ENCODE assay signal across 11 mouse cellular contexts in the genomic region with DNA sequence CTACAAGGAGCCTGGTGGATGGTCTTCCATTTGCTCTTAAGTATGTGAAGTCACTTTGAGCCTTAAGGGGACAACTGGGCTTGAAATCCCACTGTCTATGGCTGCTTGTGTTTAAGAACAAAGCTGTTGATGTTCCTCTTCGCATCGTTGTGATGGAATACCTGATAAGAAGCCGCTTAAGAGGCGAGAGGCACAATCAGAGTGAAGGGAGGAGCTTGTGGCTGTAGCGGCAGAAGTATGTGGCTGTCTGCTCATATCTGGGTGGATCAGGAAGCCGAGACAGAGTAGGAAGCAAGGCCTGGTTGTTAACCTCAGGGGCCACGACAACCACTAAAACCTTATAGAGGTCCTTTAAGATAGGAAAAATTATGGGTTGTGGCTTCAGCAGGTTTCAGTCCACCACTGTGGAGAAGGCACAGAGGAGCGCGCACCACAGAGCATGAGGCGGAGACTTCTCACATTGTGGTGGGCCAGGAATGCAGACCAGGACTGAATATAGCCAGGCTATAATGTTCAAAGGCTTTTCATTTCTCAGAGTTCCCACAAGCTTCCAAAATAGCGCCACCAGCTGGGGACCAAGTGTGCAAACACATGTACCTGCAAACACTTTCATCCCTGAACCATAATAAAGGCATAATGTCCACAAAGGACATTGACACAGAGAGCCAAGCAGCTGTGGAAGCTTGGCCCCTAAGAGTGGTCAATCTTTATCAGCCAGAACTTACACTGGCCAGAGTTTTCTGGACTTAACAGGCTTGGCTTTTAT.
DNase-seq lines count a peak whose midpoint lies in the region; ATAC-seq and TF ChIP-seq lines count a peak whose summit lies in the region.
"Had no signal": no experiment of that assay in that cellular context is flagged by ENCODE, and none has a peak within 500 bp of the region (broad histone marks: within the 10 kb centered on the region; RNA-seq: fewer than 3 reads in every experiment).

No protein-coding gene starts in this region.

- no peak overlapping the region for H3K4me2 ChIP-seq in heart, embryonic 11.5 days
- no peak overlapping the region for H3K4me2 ChIP-seq in liver, postnatal 0 days (ENCODE audit: low read depth, low read length)
- H3K4me2 ChIP-seq: embryonic facial prominence, embryonic 13.5 days had no signal

- DNase-seq in heart, postnatal 4 days = peak; percentile 20
- DNase-seq in brain, adult 2 months (ENCODE audit: low read depth, low spot score) = peak; percentile 61
- no peak for DNase-seq in liver, postnatal 0 days
- DNase-seq in c-Kit-positive CD71-positive TER-119-positive erythroid progenitor cells, embryonic 14.5 days (ENCODE audit: low spot score) = no peak
- no peak for DNase-seq in urinary bladder, adult 2 months (ENCODE audit: low spot score)
- no peak for DNase-seq in lung, postnatal 36 days
- DNase-seq: adrenal gland, postnatal 10 days; right cerebral cortex, adult 18-20 months had no signal

- ATAC-seq in heart, embryonic 11.5 days (replicated peaks; ENCODE audit: insufficient number of reproducible peaks, low FRiP score, low TSS enrichment) = no peak
- ATAC-seq in liver, postnatal 0 days = no peak

- no peak overlapping the region for H3K4me3 ChIP-seq in heart, embryonic 11.5 days (ENCODE audit: low read depth, low read length)
- H3K4me3 ChIP-seq in E14TG2a.4 (replicated peaks; ENCODE audit: low read length) = no peak overlapping the region
- H3K4me3 ChIP-seq in liver, postnatal 0 days (ENCODE audit: low read depth, low read length) = no peak overlapping the region
- H3K4me3 ChIP-seq: embryonic facial prominence, embryonic 13.5 days had no signal

- peaks cover 7% of the 10 kb centered on the region for H3K9me3 ChIP-seq in heart, embryonic 11.5 days (replicated peaks; ENCODE audit: control insufficient read depth, low read length)
- H3K9me3 ChIP-seq in E14TG2a.4 (ENCODE audit: low read length) = peaks cover 4% of the 10 kb centered on the region
- no peaks in the 10 kb centered on the region for H3K9me3 ChIP-seq in liver, postnatal 0 days (ENCODE audit: low read length)

- no peaks in the 10 kb centered on the region for H3K36me3 ChIP-seq in heart, embryonic 11.5 days (ENCODE audit: control insufficient read depth, insufficient read depth, low read length)
- H3K36me3 ChIP-seq in E14TG2a.4 (ENCODE audit: insufficient read depth, low read length) = no peaks in the 10 kb centered on the region
- no peaks in the 10 kb centered on the region for H3K36me3 ChIP-seq in liver, postnatal 0 days (replicated peaks; ENCODE audit: insufficient read depth, low read length)
- H3K36me3 ChIP-seq: embryonic facial prominence, embryonic 13.5 days had no signal

- TF ChIP-seq CTCF in E14TG2a.4 (conservative IDR thresholded peaks at IDR 0.05; ENCODE audit: low read length) = peak; percentile 25; the same call in 1 of the 2 replicates
- TF ChIP-seq CTCF in liver, postnatal 0 days (IDR thresholded peaks at IDR 0.05; ENCODE audit: low read depth) = 0 out of 2 replicates have a peak, but pooled peaks have one; percentile 11

- WGBS in heart, embryonic 11.5 days (ENCODE audit: insufficient replicate concordance) = 52% methylated on average over 11 of the region's 11 CpGs
- WGBS in liver, postnatal 0 days (ENCODE audit: insufficient replicate concordance) = 38% methylated on average over 11 of the region's 11 CpGs

- peaks cover 16% of the 10 kb centered on the region; the same call in 1 of the 2 replicates for H3K4me1 ChIP-seq in heart, embryonic 11.5 days (ENCODE audit: control insufficient read depth, insufficient read depth, low read length)
- H3K4me1 ChIP-seq in E14TG2a.4 (replicated peaks; ENCODE audit: low read depth, low read length) = peaks cover 8% of the 10 kb centered on the region; the same call in 1 of the 2 replicates
- H3K4me1 ChIP-seq in liver, postnatal 0 days (ENCODE audit: insufficient read depth) = peaks cover 3% of the 10 kb centered on the region; the same call in 1 of the 2 replicates

- H3K27ac ChIP-seq in heart, embryonic 11.5 days (ENCODE audit: low read depth, low read length) = no peak overlapping the region
- H3K27ac ChIP-seq in liver, postnatal 0 days (ENCODE audit: low read depth) = no peak overlapping the region
- H3K27ac ChIP-seq: embryonic facial prominence, embryonic 13.5 days had no signal

- H3K27me3 ChIP-seq in heart, embryonic 11.5 days (ENCODE audit: control insufficient read depth, insufficient read depth, low read length) = no peaks in the 10 kb centered on the region
- H3K27me3 ChIP-seq in E14TG2a.4 (ENCODE audit: insufficient read depth, low read length) = 0 out of 2 replicates have a peak, but pooled peaks cover 3% of the 10 kb centered on the region
- no peaks in the 10 kb centered on the region for H3K27me3 ChIP-seq in liver, postnatal 0 days (ENCODE audit: insufficient read depth, low read length)
- H3K27me3 ChIP-seq: embryonic facial prominence, embryonic 13.5 days had no signal

- no peak for TF ChIP-seq EP300 in liver, postnatal 0 days (IDR thresholded peaks at IDR 0.05; ENCODE audit: low read depth)

- H3K9ac ChIP-seq in heart, embryonic 11.5 days (ENCODE audit: low read depth, low read length) = no peak overlapping the region
- no peak overlapping the region for H3K9ac ChIP-seq in liver, postnatal 0 days (replicated peaks)
- H3K9ac ChIP-seq: embryonic facial prominence, embryonic 13.5 days had no signal

Comparison
In these comparisons a context has a peak if more than half of its experiments do, and no peak if none do; other contexts are left out.
1. DNase-seq: peak in heart, postnatal 4 days (single experiment) and brain, adult 2 months (single experiment); none in liver, postnatal 0 days (single experiment), c-Kit-positive CD71-positive TER-119-positive erythroid progenitor cells, embryonic 14.5 days (single experiment), urinary bladder, adult 2 months (single experiment) and lung, postnatal 36 days (single experiment).